ENCODE assay signal across 8 mouse cellular contexts in the genomic region with DNA sequence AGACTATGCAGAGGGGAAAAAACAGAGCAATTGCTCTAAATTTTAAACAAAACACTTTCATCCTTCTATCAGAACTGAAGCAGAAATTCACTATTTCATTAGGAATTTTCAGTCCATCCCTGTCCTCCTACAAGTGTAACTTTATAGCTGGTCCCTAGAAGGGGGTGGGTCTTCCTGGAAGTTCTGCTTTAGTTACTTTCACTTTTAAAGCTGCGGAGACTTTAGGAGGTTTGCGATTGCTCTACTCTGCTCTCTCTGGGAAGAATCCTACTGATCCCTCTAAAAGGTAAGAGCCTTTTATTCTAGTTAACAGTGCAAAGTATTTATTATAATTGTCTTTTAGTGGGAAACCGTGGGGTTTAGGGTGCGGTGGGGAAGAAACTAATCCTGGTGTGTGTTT. TPM values are rescaled to one million over a fixed set of nuclear protein-coding genes. Genes with fewer than 3 reads are reported as not detected.
DNase-seq lines count a peak whose midpoint lies in the region; ATAC-seq lines count a peak whose summit lies in the region.

Gene Vwa5a, plus strand, starts transcription at position 167 of the 400 bp plus-strand sequence.

- DNase-seq in kidney, adult 11 months: peak; percentile 30
- no peak for DNase-seq in kidney, adult 18-20 months
- DNase-seq in adrenal gland, adult 8-10 months: peak; percentile 3
- DNase-seq in forebrain, embryonic 10.5 days (ENCODE audit: extremely low spot score, low spot score): no peak
- peak; percentile 49 to 61 for DNase-seq in heart, postnatal 10 days
- no peak for DNase-seq in left cerebral cortex, adult 8-10 months (ENCODE audit: low spot score in 2 of 2)
- no peak for DNase-seq in right cerebral cortex, postnatal 10 days (ENCODE audit: low spot score in 2 of 2)

- intact Hi-C loops in heart, postnatal 10 days (cut with DNase I): no loop called here

- H3K27ac ChIP-seq in forebrain, embryonic 10.5 days: 0 out of 2 replicates have a peak within 1 kb of the TSS, but pooled peaks have one; percentile 33
- H3K27ac ChIP-seq in midbrain, embryonic 13.5 days: no peak within 1 kb of the TSS

- H3K4me1 ChIP-seq in forebrain, embryonic 10.5 days: peaks cover 13% of the 10 kb centered on the region
- peaks cover 12% of the 10 kb centered on the region for H3K4me1 ChIP-seq in midbrain, embryonic 13.5 days (replicated peaks)

- H3K4me2 ChIP-seq in midbrain, embryonic 13.5 days (replicated peaks): peak within 1 kb of the TSS; percentile 48

- H3K4me3 ChIP-seq in forebrain, embryonic 10.5 days: peak within 1 kb of the TSS; percentile 53
- H3K4me3 ChIP-seq in midbrain, embryonic 13.5 days (replicated peaks): peak within 1 kb of the TSS; percentile 36

- H3K9me3 ChIP-seq in forebrain, embryonic 10.5 days: no peaks in the 10 kb centered on the region
- H3K9me3 ChIP-seq in midbrain, embryonic 13.5 days: no peaks in the 10 kb centered on the region

- H3K27me3 ChIP-seq in forebrain, embryonic 10.5 days (ENCODE audit: poor library complexity, severe bottlenecking): no peaks in the 10 kb centered on the region
- no peaks in the 10 kb centered on the region for H3K27me3 ChIP-seq in midbrain, embryonic 13.5 days

- WGBS in forebrain, embryonic 10.5 days: 7% methylated on average over 4 of the region's 4 CpGs
- WGBS in midbrain, embryonic 13.5 days: 6% methylated on average over 4 of the region's 4 CpGs

- H3K9ac ChIP-seq in midbrain, embryonic 13.5 days (replicated peaks): peak within 1 kb of the TSS; percentile 37; the same call in 1 of the 2 replicates

- H3K36me3 ChIP-seq in forebrain, embryonic 10.5 days (replicated peaks): no peaks in the 10 kb centered on the region
- H3K36me3 ChIP-seq in midbrain, embryonic 13.5 days: no peaks in the 10 kb centered on the region

- ATAC-seq in midbrain, embryonic 13.5 days: no peak

RNA-seq across cellular contexts. Expression of gene Vwa5a, which starts in this region (rescaled TPM):
- total RNA-seq in adrenal gland, adult 8-10 months (2022): 10 to 100 TPM; 50.5 to 75.2 (median 60.9) TPM
- 5.0 and 5.1 TPM in 2 replicates for polyA plus RNA-seq in forebrain, embryonic 10.5 days (2016; fragmentation: Nextera tagmentation; extraction: Ambion mirVana)
- 10 to 100 TPM; 29.9 to 34.3 TPM for total RNA-seq in heart, postnatal 10 days (2021)
- total RNA-seq in left cerebral cortex, adult 8-10 months (2022): 10 to 100 TPM; 12.3 to 17.5 (median 16.3) TPM
- polyA plus RNA-seq in midbrain, embryonic 13.5 days (2015; fragmentation: Nextera tagmentation; extraction: Ambion mirVana): 6.0 and 8.3 TPM in 2 replicates

Comparison
In these comparisons a context has a peak if more than half of its experiments do, and no peak if none do; other contexts are left out.
1. DNase-seq: peak in kidney, adult 11 months (single experiment), adrenal gland, adult 8-10 months (single experiment) and heart, postnatal 10 days (2 of 2); none in kidney, adult 18-20 months (single experiment), forebrain, embryonic 10.5 days (single experiment), left cerebral cortex, adult 8-10 months (0 of 2) and right cerebral cortex, postnatal 10 days (0 of 2).